Mouse (Mus musculus) hindbrain, postnatal 0 days (tissue): Measurements from ENCODE around the gene Slc7a8. TPM values are rescaled to one million over a fixed set of nuclear protein-coding genes. Genes with fewer than 3 reads are reported as not detected.

Experiments
- ATAC-seq: fragments of 200-750 bp; cut with Nextera tagmentation; 2 replicates; pipeline ENCODE4 v1.8.0; 2017; ENCODE audit warnings: mild to moderate bottlenecking, moderate TSS enrichment, moderate library complexity
- DNase-seq: peaks from one replicate; pipeline ENCODE4 v3.0.0-alpha.2; 2015; ENCODE audit warnings: low spot score
- H3K27ac ChIP-seq: fragments of 300-500 bp; sonication (generic); 2 replicates; pipeline ENCODE4 v1.5.1; 2014; ENCODE audit warnings: mild to moderate bottlenecking
- H3K27me3 ChIP-seq: fragments of 300-500 bp; sonication (generic); 2 replicates; pipeline ENCODE4 v1.6.1; 2014; ENCODE audit warnings: low read length, mixed read lengths; ENCODE audit not compliant: insufficient read depth
- H3K36me3 ChIP-seq: fragments of 300-500 bp; sonication (generic); 2 replicates; pipeline ENCODE4 v1.6.1; 2014; ENCODE audit warnings: low read length, mixed read lengths; ENCODE audit not compliant: insufficient read depth
- H3K4me1 ChIP-seq: fragments of 300-500 bp; sonication (generic); 2 replicates; pipeline ENCODE4 v1.6.1; 2014; ENCODE audit warnings: antibody characterized with exemption, low read length, mixed read lengths; ENCODE audit not compliant: insufficient read depth
- H3K4me2 ChIP-seq: fragments of 300-500 bp; sonication (generic); 2 replicates; pipeline ENCODE4 v1.6.1; 2014; ENCODE audit warnings: low read depth, mild to moderate bottlenecking, low read length, moderate library complexity, mixed read lengths
- H3K4me3 ChIP-seq: fragments of 300-500 bp; sonication (generic); 2 replicates; pipeline ENCODE4 v1.5.1; 2014; ENCODE audit warnings: low read length
- H3K9ac ChIP-seq: fragments of 300-500 bp; sonication (generic); replicated peaks from 2 replicates; pipeline ENCODE4 v1.6.1; 2014; ENCODE audit warnings: mild to moderate bottlenecking, low read length, moderate library complexity, mixed read lengths
- H3K9me3 ChIP-seq: fragments of 300-500 bp; sonication (generic); 2 replicates; pipeline ENCODE4 v1.6.1; 2016; ENCODE audit warnings: low read length, mixed read lengths
- CTCF ChIP-seq: IDR thresholded peaks from 2 replicates; pipeline ENCODE4 v1.5.1; 2016; ENCODE audit warnings: antibody characterized with exemption, control low read depth, low read depth
- whole genome bisulfite sequencing: fragments of 180-500 bp; shearing (Covaris S2); extraction: QIAGEN DNeasy Blood & Tissue Kit; methylation state at CpG from one replicate; pipeline ENCODE4 v1.1.7; 2014; 5-methylcytosine and 5-hydroxymethylcytosine counted together
- polyA plus RNA-seq: library from polyadenylated mRNA; unstranded; fragments of >200 nt; fragmentation: Nextera tagmentation; extraction: Ambion mirVana; gene quantifications from 2 replicates; pipeline ENCODE4 v1.2.1, GENCODE M21; 2015
- total RNA-seq: library from RNA; depleted of rRNA; stranded (reverse); fragments of >200 nt; gene quantifications from 2 replicates; pipeline ENCODE4 v1.2.3, GENCODE M21; 2014

The Slc7a8 gene
- total and polyA plus RNA-seq, 2 experiments from 2014 or later, result 9.3 to 10.6 TPM

- Histone ChIP-seq H3K9ac (no peak overlapping the region), H3K4me2 (no peak overlapping the region), H3K4me1 (no peaks in the 10 kb centered on the region), H3K27me3 (no peaks in the 10 kb centered on the region), H3K36me3 (0 out of 2 replicates have a peak, but pooled peaks cover 2% of the 10 kb centered on the region), H3K4me3 (no peak overlapping the region), H3K27ac (0 out of 2 replicates have a peak overlapping the region, but pooled peaks have one; percentile 0), H3K9me3 (no peaks in the 10 kb centered on the region)
- WGBS, result 58% methylated on average over 13 of the region's 13 CpGs
- ATAC-seq, result no peak; the same call in 1 of the 2 replicates
- no peak for TF ChIP-seq CTCF
- no peak for DNase-seq
Measured at GRCm38 (mm10) chr14:54728823-54729653, 52.7 kb downstream of the Slc7a8 start.

GRCm38 (mm10) chr14:54727565-54727964, 54.2 kb downstream of the Slc7a8 start:
- no peak overlapping the region for H3K27ac ChIP-seq
- H3K36me3 ChIP-seq, result 0 out of 2 replicates have a peak, but pooled peaks cover 8% of the 10 kb centered on the region
- no peak overlapping the region for H3K4me2 ChIP-seq
- no peaks in the 10 kb centered on the region for H3K27me3 ChIP-seq
- no peak overlapping the region for H3K4me3 ChIP-seq
- DNase-seq (no peak), ATAC-seq (no peak)
- TF ChIP-seq CTCF, result no peak
- no peaks in the 10 kb centered on the region for H3K9me3 ChIP-seq
- H3K4me1 ChIP-seq, result no peaks in the 10 kb centered on the region
- 82% methylated on average over 5 of the region's 5 CpGs for WGBS
- no peak overlapping the region for H3K9ac ChIP-seq

GRCm38 (mm10) chr14:54724049-54724448, 57.7 kb downstream of the Slc7a8 start:
- 83% methylated on average over 6 of the region's 6 CpGs for WGBS
- H3K9me3 ChIP-seq, result no peaks in the 10 kb centered on the region
- H3K27me3 ChIP-seq, result no peaks in the 10 kb centered on the region
- DNase-seq, result no peak
- no peak overlapping the region for H3K4me3 ChIP-seq
- no peaks in the 10 kb centered on the region for H3K4me1 ChIP-seq
- no peak overlapping the region for H3K27ac ChIP-seq
- ATAC-seq, result no peak
- H3K4me2 ChIP-seq, result no peak overlapping the region
- no peak for TF ChIP-seq CTCF
- H3K36me3 ChIP-seq, result 0 out of 2 replicates have a peak, but pooled peaks cover 8% of the 10 kb centered on the region
- H3K9ac ChIP-seq, result no peak overlapping the region

GRCm38 (mm10) chr14:54721711-54722110, 60.0 kb downstream of the Slc7a8 start:
- 70% methylated on average over 10 of the region's 10 CpGs for WGBS
- no peak for ATAC-seq

GRCm38 (mm10) chr14:54720654-54721350, 60.9 kb downstream of the Slc7a8 start:
- H3K9me3 ChIP-seq, result no peaks in the 10 kb centered on the region
- WGBS, result 86% methylated on average over 7 of the region's 7 CpGs
- H3K36me3 ChIP-seq, result 0 out of 2 replicates have a peak, but pooled peaks cover 8% of the 10 kb centered on the region
- no peak for ATAC-seq
- H3K9ac ChIP-seq, result no peak overlapping the region
- peak; percentile 18 for DNase-seq
- no peaks in the 10 kb centered on the region for H3K4me1 ChIP-seq
- no peaks in the 10 kb centered on the region for H3K27me3 ChIP-seq
- H3K4me2 ChIP-seq, result no peak overlapping the region
- H3K4me3 ChIP-seq, result no peak overlapping the region
- H3K27ac ChIP-seq, result no peak overlapping the region
- TF ChIP-seq CTCF, result no peak

More at GRCm38 (mm10) chr14:54721711-54722110, 60.0 kb downstream of the Slc7a8 start:
- H3K4me3 ChIP-seq, result no peak overlapping the region
- no peak overlapping the region for H3K4me2 ChIP-seq
- H3K27me3 ChIP-seq, result no peaks in the 10 kb centered on the region
- H3K4me1 ChIP-seq, result no peaks in the 10 kb centered on the region
- TF ChIP-seq CTCF, result no peak
- H3K27ac ChIP-seq, result no peak overlapping the region
- H3K36me3 ChIP-seq, result 0 out of 2 replicates have a peak, but pooled peaks cover 8% of the 10 kb centered on the region
- no peak overlapping the region for H3K9ac ChIP-seq
- no peak for DNase-seq
- no peaks in the 10 kb centered on the region for H3K9me3 ChIP-seq

- WGBS, result 93% methylated on average over 11 of the region's 11 CpGs
- no peak for TF ChIP-seq CTCF
- no peak overlapping the region for H3K9ac ChIP-seq
- H3K27me3 ChIP-seq, result no peaks in the 10 kb centered on the region
- ATAC-seq (no peak), DNase-seq (no peak)
- no peaks in the 10 kb centered on the region for H3K9me3 ChIP-seq
- H3K4me1 ChIP-seq, result no peaks in the 10 kb centered on the region
- 0 out of 2 replicates have a peak, but pooled peaks cover 8% of the 10 kb centered on the region for H3K36me3 ChIP-seq
- H3K4me2 ChIP-seq, result no peak overlapping the region
- no peak overlapping the region for H3K27ac ChIP-seq
- H3K4me3 ChIP-seq, result no peak overlapping the region
Measured at GRCm38 (mm10) chr14:54720041-54720440, 61.7 kb downstream of the Slc7a8 start.
